Mouse (Mus musculus): ENCODE results near the gene Syp. TPM values are rescaled to one million over a fixed set of nuclear protein-coding genes. Genes with fewer than 3 reads are reported as not detected.
A peak's percentile ranks its signal among the peaks of the same experiment; 100 is the strongest.

The Syp gene
- polyA plus RNA-seq, 1 experiment from 2014 or later: 81.7 TPM

DNA sequence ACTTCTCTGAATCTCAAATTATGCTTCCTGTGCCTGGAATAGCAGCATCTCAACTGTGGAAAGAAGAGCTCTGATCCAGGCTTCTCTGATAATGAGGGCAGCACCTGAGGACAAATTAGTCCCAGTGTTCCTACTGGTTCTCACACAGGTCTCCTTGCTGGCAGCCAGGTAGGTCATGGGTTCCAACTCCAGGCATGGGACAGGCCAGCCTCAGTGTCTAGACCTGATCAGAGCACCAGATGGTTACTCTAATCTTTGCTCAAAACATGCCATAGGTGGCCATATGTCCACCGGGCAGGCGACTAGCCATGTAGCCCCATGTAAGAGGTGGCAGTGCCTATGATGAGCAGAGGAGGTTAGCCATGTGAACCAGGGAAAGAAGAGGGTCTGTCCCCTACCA lies 50.0 kb downstream of the Syp start:
- WGBS: 94% methylated on average over 2 of the region's 2 CpGs
- no peaks in the 10 kb centered on the region for H3K27me3 ChIP-seq (ENCODE audit: control insufficient read depth, insufficient read depth, low read length)
- no peaks in the 10 kb centered on the region for H3K4me1 ChIP-seq (ENCODE audit: control insufficient read depth, insufficient read depth, low read length)
- no peak overlapping the region for H3K4me3 ChIP-seq (replicated peaks; ENCODE audit: low read depth, low read length)
- no peaks in the 10 kb centered on the region for H3K9me3 ChIP-seq (ENCODE audit: control insufficient read depth, low read length)
- no peak overlapping the region for H3K9ac ChIP-seq (replicated peaks; ENCODE audit: low read length)
- H3K27ac ChIP-seq (replicated peaks; ENCODE audit: low read depth, low read length): no peak overlapping the region
- DNase-seq (no peak), ATAC-seq (ENCODE audit: low FRiP score, low TSS enrichment) (no peak)
- no peak overlapping the region for H3K4me2 ChIP-seq (ENCODE audit: low read length)
- no peaks in the 10 kb centered on the region for H3K36me3 ChIP-seq (ENCODE audit: control insufficient read depth, insufficient read depth, low read length)

DNA sequence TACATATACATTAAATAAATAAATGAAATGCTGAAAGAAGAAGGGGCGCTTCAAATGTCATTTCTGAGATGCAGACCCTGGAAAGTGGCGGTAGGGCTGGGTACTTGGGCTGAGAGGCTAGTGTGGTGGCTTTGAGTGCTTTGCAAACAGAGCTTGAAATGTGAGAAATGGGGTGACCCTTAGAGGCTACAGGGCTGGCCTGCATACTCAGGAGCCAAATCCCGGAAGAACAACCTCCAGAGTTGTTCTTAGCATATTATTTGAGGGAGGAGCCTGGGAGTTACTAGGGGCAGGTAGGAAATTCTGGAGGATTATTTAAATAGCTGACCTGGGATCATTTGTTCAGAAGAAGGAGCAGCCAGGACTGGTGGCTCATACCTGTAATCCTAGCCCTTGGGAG lies 52.2 kb downstream of the Syp start:
- H3K27me3 ChIP-seq (ENCODE audit: control insufficient read depth, insufficient read depth, low read length): no peaks in the 10 kb centered on the region
- H3K4me2 ChIP-seq (ENCODE audit: low read length): no peak overlapping the region
- H3K9me3 ChIP-seq (ENCODE audit: control insufficient read depth, low read length): no peaks in the 10 kb centered on the region
- H3K27ac ChIP-seq (replicated peaks; ENCODE audit: low read depth, low read length): no peak overlapping the region
- WGBS: 65% methylated on average over 3 of the region's 3 CpGs
- H3K4me3 ChIP-seq (replicated peaks; ENCODE audit: low read depth, low read length): no peak overlapping the region
- no peak for DNase-seq
- ATAC-seq (ENCODE audit: low FRiP score, low TSS enrichment): no peak
- no peaks in the 10 kb centered on the region for H3K36me3 ChIP-seq (ENCODE audit: control insufficient read depth, insufficient read depth, low read length)
- H3K4me1 ChIP-seq (ENCODE audit: control insufficient read depth, insufficient read depth, low read length): no peaks in the 10 kb centered on the region
- no peak overlapping the region for H3K9ac ChIP-seq (replicated peaks; ENCODE audit: low read length)

DNA sequence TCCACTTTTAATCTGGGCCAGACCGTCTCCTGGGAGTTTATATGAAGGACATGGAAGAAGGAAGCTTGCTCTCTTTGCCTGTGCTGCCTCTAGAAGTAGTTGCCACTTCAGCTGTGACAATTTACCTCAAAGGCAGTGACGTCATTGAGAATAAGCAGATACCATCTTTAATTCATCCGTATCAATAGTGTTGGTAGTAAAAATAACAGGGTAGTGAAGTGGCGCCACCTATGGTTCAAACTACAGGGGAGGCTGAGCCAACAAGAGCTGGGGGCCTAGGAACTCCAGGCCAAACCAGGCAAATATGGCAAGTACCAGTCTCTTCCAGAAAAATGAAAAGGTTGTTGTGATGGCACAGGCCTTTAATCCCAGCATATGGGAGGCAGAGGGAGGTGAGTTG lies 54.6 kb downstream of the Syp start:
- no peak overlapping the region for H3K9ac ChIP-seq (replicated peaks; ENCODE audit: low read length)
- no peaks in the 10 kb centered on the region for H3K36me3 ChIP-seq (ENCODE audit: control insufficient read depth, insufficient read depth, low read length)
- H3K27ac ChIP-seq (replicated peaks; ENCODE audit: low read depth, low read length): no peak overlapping the region
- H3K4me1 ChIP-seq (ENCODE audit: control insufficient read depth, insufficient read depth, low read length): no peaks in the 10 kb centered on the region
- H3K9me3 ChIP-seq (ENCODE audit: control insufficient read depth, low read length): no peaks in the 10 kb centered on the region
- no peak overlapping the region for H3K4me3 ChIP-seq (replicated peaks; ENCODE audit: low read depth, low read length)
- H3K27me3 ChIP-seq (ENCODE audit: control insufficient read depth, insufficient read depth, low read length): no peaks in the 10 kb centered on the region
- no peak for ATAC-seq (ENCODE audit: low FRiP score, low TSS enrichment)
- DNase-seq: no peak
- no peak overlapping the region for H3K4me2 ChIP-seq (ENCODE audit: low read length)
- 42% methylated on average over 4 of the region's 4 CpGs for WGBS

GRCm38 (mm10) chrX:7696520-7696919 lies 58.2 kb downstream of the Syp start:
- peaks cover 9% of the 10 kb centered on the region; the same call in 1 of the 2 replicates for H3K36me3 ChIP-seq (ENCODE audit: control insufficient read depth, insufficient read depth, low read length)
- no peak overlapping the region for H3K27ac ChIP-seq (replicated peaks; ENCODE audit: low read depth, low read length)
- no peaks in the 10 kb centered on the region for H3K27me3 ChIP-seq (ENCODE audit: control insufficient read depth, insufficient read depth, low read length)
- peak overlapping the region; percentile 42 for H3K4me2 ChIP-seq (ENCODE audit: low read length)
- H3K9ac ChIP-seq (replicated peaks; ENCODE audit: low read length): no peak overlapping the region
- no peak overlapping the region for H3K4me3 ChIP-seq (replicated peaks; ENCODE audit: low read depth, low read length)
- H3K4me1 ChIP-seq (ENCODE audit: control insufficient read depth, insufficient read depth, low read length): no peaks in the 10 kb centered on the region
- H3K9me3 ChIP-seq (ENCODE audit: control insufficient read depth, low read length): no peaks in the 10 kb centered on the region
- WGBS: 53% methylated on average over 6 of the region's 6 CpGs
- ATAC-seq (ENCODE audit: low FRiP score, low TSS enrichment) (peak; percentile 49), DNase-seq (no peak)

DNA sequence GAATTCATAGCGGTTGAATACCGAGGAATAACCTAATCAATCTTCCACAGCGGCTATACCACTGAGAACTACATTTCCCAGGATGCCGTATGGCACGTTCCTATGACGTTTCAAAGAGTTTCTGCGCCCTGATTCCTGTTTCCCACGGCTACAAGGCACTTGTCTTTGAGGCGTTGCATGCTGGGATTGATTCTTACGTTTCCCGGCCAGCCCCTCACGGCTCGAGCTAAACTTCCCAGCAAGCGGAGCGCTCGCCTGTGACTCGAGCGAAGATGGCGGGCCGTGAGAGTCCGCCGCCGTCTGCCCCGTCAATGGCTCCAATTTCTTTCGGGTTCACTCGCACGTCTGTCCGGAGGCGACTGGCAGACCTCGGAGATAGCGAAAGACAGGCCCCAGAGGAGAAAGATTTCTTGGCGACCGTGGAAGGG lies 58.7 kb downstream of the Syp start, which contains the start of gene Gpkow:
Gene Gpkow, plus strand, starts transcription at position 178 of the 428 bp plus-strand sequence.
- no peaks in the 10 kb centered on the region for H3K4me1 ChIP-seq (ENCODE audit: control insufficient read depth, insufficient read depth, low read length)
- no peaks in the 10 kb centered on the region for H3K27me3 ChIP-seq (ENCODE audit: control insufficient read depth, insufficient read depth, low read length)
- WGBS: 20% methylated on average over 33 of the region's 33 CpGs
- peak within 1 kb of the TSS; percentile 43; the same call in 1 of the 2 replicates for H3K9ac ChIP-seq (replicated peaks; ENCODE audit: low read length)
- H3K9me3 ChIP-seq (ENCODE audit: control insufficient read depth, low read length): no peaks in the 10 kb centered on the region
- ATAC-seq (ENCODE audit: low FRiP score, low TSS enrichment): peak; percentile 95
- peaks cover 9% of the 10 kb centered on the region; the same call in 1 of the 2 replicates for H3K36me3 ChIP-seq (ENCODE audit: control insufficient read depth, insufficient read depth, low read length)
- no peak within 1 kb of the TSS for H3K27ac ChIP-seq (replicated peaks; ENCODE audit: low read depth, low read length)
- DNase-seq: peak; percentile 94
- H3K4me2 ChIP-seq (ENCODE audit: low read length): peak within 1 kb of the TSS; percentile 58
- H3K4me3 ChIP-seq (replicated peaks; ENCODE audit: low read depth, low read length): peak within 1 kb of the TSS; percentile 50

Other genes with a start within 250 kb of the Syp start
- 0.58 TPM in 1 of 2 replicates, not detected in the other for gene Foxp3, start 64.8 kb upstream of the Syp start, polyA plus RNA-seq (2014; fragmentation: Nextera tagmentation; extraction: Ambion mirVana)
- gene Ppp1r3f, start 64.2 kb upstream of the Syp start, polyA plus RNA-seq (2014; fragmentation: Nextera tagmentation; extraction: Ambion mirVana): 4.0 and 6.8 TPM in 2 replicates
- gene Ccdc22, start 33.0 kb upstream of the Syp start, polyA plus RNA-seq (2014; fragmentation: Nextera tagmentation; extraction: Ambion mirVana): 29.8 and 30.1 TPM in 2 replicates
- gene Cacna1f, start 31.4 kb upstream of the Syp start, polyA plus RNA-seq (2014; fragmentation: Nextera tagmentation; extraction: Ambion mirVana): 0.04 TPM in 1 of 2 replicates, not detected in the other
- gene Prickle3, start 18.8 kb downstream of the Syp start, polyA plus RNA-seq (2014; fragmentation: Nextera tagmentation; extraction: Ambion mirVana): 0.89 and 1.4 TPM in 2 replicates
- 11.2 and 22.4 TPM in 2 replicates for gene Plp2, start 32.9 kb downstream of the Syp start, polyA plus RNA-seq (2014; fragmentation: Nextera tagmentation; extraction: Ambion mirVana)
- gene Magix, start 42.8 kb downstream of the Syp start, polyA plus RNA-seq (2014; fragmentation: Nextera tagmentation; extraction: Ambion mirVana): 0.16 TPM in 2 replicates
- gene Gpkow, start 58.7 kb downstream of the Syp start, polyA plus RNA-seq (2014; fragmentation: Nextera tagmentation; extraction: Ambion mirVana): 39.3 and 53.8 TPM in 2 replicates
- gene Wdr45, start 75.9 kb downstream of the Syp start, polyA plus RNA-seq (2014; fragmentation: Nextera tagmentation; extraction: Ambion mirVana): 23.9 and 29.5 TPM in 2 replicates
- not detected in 2 replicates for gene Gm45208, start 83.8 kb downstream of the Syp start, polyA plus RNA-seq (2014; fragmentation: Nextera tagmentation; extraction: Ambion mirVana)
- gene Praf2, start 90.0 kb downstream of the Syp start, polyA plus RNA-seq (2014; fragmentation: Nextera tagmentation; extraction: Ambion mirVana): 126 and 144 TPM in 2 replicates
- 72.2 and 73.0 TPM in 2 replicates for gene Ccdc120, start 112.4 kb downstream of the Syp start, polyA plus RNA-seq (2014; fragmentation: Nextera tagmentation; extraction: Ambion mirVana)
- 21.7 and 21.8 TPM in 2 replicates for gene Tfe3, start 124.1 kb downstream of the Syp start, polyA plus RNA-seq (2014; fragmentation: Nextera tagmentation; extraction: Ambion mirVana)
- gene Gripap1, start 151.3 kb downstream of the Syp start, polyA plus RNA-seq (2014; fragmentation: Nextera tagmentation; extraction: Ambion mirVana): 56.0 and 56.6 TPM in 2 replicates
- 1.7 and 2.3 TPM in 2 replicates for gene Kcnd1, start 183.8 kb downstream of the Syp start, polyA plus RNA-seq (2014; fragmentation: Nextera tagmentation; extraction: Ambion mirVana)
- gene Otud5, start 202.9 kb downstream of the Syp start, polyA plus RNA-seq (2014; fragmentation: Nextera tagmentation; extraction: Ambion mirVana): 32.3 and 38.0 TPM in 2 replicates
- gene Pim2, start 239.8 kb downstream of the Syp start, polyA plus RNA-seq (2014; fragmentation: Nextera tagmentation; extraction: Ambion mirVana): 13.9 and 18.8 TPM in 2 replicates
- 17.4 and 24.6 TPM in 2 replicates for gene Slc35a2, start 245.6 kb downstream of the Syp start, polyA plus RNA-seq (2014; fragmentation: Nextera tagmentation; extraction: Ambion mirVana)